Mouse (Mus musculus): ENCODE measurements around the gene Trabd2b. TPM values are rescaled to one million over a fixed set of nuclear protein-coding genes. Genes with fewer than 3 reads are reported as not detected.

Trabd2b gene
- polyA plus RNA-seq, 1 experiment from 2014 or later, result 1.3 TPM

DNA sequence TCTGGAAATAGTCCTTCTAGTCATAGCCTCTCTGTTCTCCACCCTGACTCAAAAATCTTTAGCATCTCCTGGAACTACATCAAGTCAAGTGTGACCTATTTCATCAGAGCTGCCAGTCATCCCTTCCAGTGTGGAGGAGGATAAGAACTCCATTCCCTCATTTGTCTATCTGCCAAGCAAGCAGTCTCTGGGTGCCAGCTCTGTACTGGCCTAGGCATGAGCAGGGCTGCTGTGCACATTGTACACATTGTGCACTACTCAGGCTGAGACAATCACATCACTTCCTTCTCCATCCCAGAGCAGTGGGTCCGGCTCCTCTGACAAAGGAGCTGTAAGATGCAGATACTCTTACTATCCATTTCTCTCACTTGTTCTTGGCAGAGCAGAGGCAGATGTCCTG lies 178.2 kb downstream of the Trabd2b start:
- no peak overlapping the region for H3K9ac ChIP-seq (ENCODE audit: low read depth, low read length)
- H3K4me3 ChIP-seq (ENCODE audit: low read depth, low read length), result no peak overlapping the region
- DNase-seq (ENCODE audit: low spot score), result no peak
- H3K27me3 ChIP-seq (replicated peaks; ENCODE audit: control insufficient read depth, insufficient read depth, low read length), result no peaks in the 10 kb centered on the region
- WGBS, result 76% methylated on average over 1 of the region's 1 CpGs
- no peaks in the 10 kb centered on the region for H3K36me3 ChIP-seq (ENCODE audit: control insufficient read depth, insufficient read depth, low read length)
- no peak overlapping the region for H3K4me2 ChIP-seq
- H3K4me1 ChIP-seq (replicated peaks; ENCODE audit: control insufficient read depth, insufficient read depth, low read length), result no peaks in the 10 kb centered on the region
- H3K9me3 ChIP-seq (ENCODE audit: control insufficient read depth, low read length), result no peaks in the 10 kb centered on the region
- no peak overlapping the region for H3K27ac ChIP-seq (ENCODE audit: low read depth, low read length)
- no peak for ATAC-seq (replicated peaks; ENCODE audit: low FRiP score)

DNA sequence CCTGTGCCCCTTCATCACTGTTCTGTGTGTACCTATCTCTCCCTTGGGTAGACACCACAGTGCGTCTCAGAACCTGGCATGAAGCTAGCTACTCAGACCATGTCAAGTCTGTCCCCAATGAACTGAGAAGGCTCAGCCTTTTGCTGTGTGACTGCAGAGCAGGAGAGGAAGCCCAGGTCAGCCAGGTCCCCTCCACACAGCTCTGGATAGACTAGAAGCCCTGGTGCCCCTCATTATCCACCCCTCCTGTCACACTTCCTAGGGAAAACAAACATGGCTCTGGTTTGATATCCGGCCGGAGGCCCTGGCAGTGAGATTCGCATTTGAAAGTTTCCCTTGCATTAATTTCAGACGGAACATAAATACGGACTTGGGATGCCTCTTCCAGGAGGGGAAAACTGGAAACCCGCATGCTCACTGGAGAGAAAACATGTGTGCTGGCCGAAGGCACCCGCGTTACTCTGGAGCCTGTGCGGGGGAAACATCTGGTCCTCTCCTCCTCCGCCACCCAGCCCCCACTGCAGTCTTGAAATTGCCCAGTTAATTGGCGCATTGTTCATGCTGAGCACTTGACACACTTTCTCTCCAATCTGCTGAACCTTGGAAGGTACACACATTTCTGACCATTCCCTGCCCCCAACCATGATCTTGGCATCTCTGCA lies 187.2 kb downstream of the Trabd2b start:
- Histone ChIP-seq H3K4me1 (replicated peaks; ENCODE audit: control insufficient read depth, insufficient read depth, low read length) (no peaks in the 10 kb centered on the region), H3K4me2 (no peak overlapping the region), H3K27me3 (replicated peaks; ENCODE audit: control insufficient read depth, insufficient read depth, low read length) (no peaks in the 10 kb centered on the region), H3K27ac (ENCODE audit: low read depth, low read length) (no peak overlapping the region), H3K9ac (ENCODE audit: low read depth, low read length) (no peak overlapping the region), H3K4me3 (ENCODE audit: low read depth, low read length) (no peak overlapping the region), H3K36me3 (ENCODE audit: control insufficient read depth, insufficient read depth, low read length) (no peaks in the 10 kb centered on the region), H3K9me3 (ENCODE audit: control insufficient read depth, low read length) (no peaks in the 10 kb centered on the region)
- ATAC-seq (replicated peaks; ENCODE audit: low FRiP score) (no peak), DNase-seq (ENCODE audit: low spot score) (no peak)
- WGBS, result 69% methylated on average over 13 of the region's 13 CpGs

DNA sequence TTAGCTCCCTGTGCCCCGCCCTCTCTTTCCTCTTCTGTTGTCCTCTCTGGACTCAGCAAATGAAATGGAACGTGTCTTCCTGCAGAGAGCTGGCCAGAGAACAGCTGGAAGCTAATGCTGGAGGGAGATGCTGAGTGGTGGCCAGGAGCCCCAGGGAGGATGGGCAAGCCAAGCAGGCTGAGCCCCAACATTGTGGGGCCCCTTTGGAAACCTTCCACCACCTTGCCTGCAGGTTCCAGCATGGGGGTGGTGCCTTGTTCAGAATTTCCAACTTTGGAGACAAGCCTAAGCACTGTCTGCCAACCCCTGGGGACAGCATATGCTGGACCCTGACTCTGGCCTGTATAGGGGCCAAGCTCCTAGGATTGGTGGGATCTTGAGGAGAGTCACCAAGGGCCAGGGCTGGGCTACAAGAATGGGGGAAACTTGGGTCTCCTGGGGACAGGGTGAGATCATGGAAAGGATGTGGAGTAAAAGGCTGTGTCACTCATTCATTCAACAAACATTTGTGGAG lies 188.7 kb downstream of the Trabd2b start:
- 40% methylated on average over 2 of the region's 2 CpGs for WGBS
- ATAC-seq (replicated peaks; ENCODE audit: low FRiP score), result no peak
- H3K4me3 ChIP-seq (ENCODE audit: low read depth, low read length), result no peak overlapping the region
- H3K27ac ChIP-seq (ENCODE audit: low read depth, low read length), result no peak overlapping the region
- no peaks in the 10 kb centered on the region for H3K27me3 ChIP-seq (replicated peaks; ENCODE audit: control insufficient read depth, insufficient read depth, low read length)
- no peak for DNase-seq (ENCODE audit: low spot score)
- H3K9ac ChIP-seq (ENCODE audit: low read depth, low read length), result no peak overlapping the region
- no peaks in the 10 kb centered on the region for H3K36me3 ChIP-seq (ENCODE audit: control insufficient read depth, insufficient read depth, low read length)
- no peaks in the 10 kb centered on the region for H3K4me1 ChIP-seq (replicated peaks; ENCODE audit: control insufficient read depth, insufficient read depth, low read length)
- no peaks in the 10 kb centered on the region for H3K9me3 ChIP-seq (ENCODE audit: control insufficient read depth, low read length)
- no peak overlapping the region for H3K4me2 ChIP-seq

DNA sequence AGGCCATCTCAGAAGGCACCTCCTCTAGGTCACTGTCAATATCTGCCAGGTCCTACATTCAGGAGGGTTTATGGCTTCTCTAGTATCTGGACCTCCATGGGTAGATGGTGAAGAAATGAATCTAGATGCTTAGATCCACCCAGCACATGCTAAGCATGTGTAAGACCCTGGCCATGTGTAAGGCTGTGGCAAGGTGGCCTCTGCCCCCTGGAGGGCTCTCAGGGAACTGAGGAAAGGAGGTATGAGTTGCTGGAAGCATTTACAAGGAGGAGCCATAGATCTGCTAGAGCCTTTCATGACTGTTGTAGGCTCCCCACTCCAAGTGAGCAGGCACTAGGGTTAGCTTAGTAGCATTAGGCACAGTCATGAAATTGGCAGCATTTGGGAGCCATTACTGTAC lies 192.6 kb downstream of the Trabd2b start:
- ATAC-seq (replicated peaks; ENCODE audit: low FRiP score), result no peak
- DNase-seq (ENCODE audit: low spot score), result no peak
- no peak overlapping the region for H3K4me3 ChIP-seq (ENCODE audit: low read depth, low read length)

DNA sequence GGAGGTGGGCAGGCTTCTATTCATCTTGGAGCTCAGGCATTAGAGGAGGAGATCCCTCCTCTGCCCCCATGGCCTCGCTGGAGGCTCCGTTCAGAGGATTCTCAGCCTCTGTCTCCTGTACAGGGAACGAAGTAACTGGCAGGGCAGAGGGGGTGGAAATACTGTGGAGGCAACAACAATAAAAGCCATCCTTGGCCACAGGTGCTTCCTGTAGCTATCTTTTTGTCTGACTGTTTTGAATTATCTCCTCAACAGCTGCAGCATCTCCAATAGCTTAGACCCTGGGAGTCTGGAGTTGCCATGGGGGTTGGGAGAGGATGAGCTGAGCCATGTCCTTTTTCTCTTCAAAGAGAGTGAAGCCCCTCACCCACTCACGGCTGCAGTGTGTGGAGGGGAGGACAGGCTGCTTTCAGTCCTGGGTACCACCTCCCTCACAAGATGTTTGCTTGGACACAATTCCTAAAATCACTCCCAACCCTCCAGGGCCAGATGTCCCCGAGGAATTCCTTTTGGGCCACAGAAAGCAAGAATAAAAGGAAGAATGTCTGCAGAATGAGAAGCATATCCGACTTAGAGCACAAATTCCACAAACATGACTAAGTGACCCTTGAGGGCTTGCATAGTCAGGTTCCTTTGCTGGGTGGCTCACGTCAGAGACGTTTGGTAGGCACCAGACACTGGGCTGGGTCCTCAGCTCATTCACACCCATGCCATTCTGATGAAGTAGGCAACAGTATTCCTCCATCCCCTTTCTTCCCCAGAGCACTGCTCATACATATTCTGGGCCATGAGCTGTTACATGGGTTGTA lies 194.9 kb downstream of the Trabd2b start:
- Histone ChIP-seq H3K27ac (ENCODE audit: low read depth, low read length) (no peak overlapping the region), H3K9ac (ENCODE audit: low read depth, low read length) (no peak overlapping the region), H3K27me3 (replicated peaks; ENCODE audit: control insufficient read depth, insufficient read depth, low read length) (no peaks in the 10 kb centered on the region), H3K9me3 (ENCODE audit: control insufficient read depth, low read length) (no peaks in the 10 kb centered on the region), H3K36me3 (ENCODE audit: control insufficient read depth, insufficient read depth, low read length) (no peaks in the 10 kb centered on the region), H3K4me2 (no peak overlapping the region), H3K4me1 (replicated peaks; ENCODE audit: control insufficient read depth, insufficient read depth, low read length) (no peaks in the 10 kb centered on the region), H3K4me3 (ENCODE audit: low read depth, low read length) (no peak overlapping the region)
- 33% methylated on average over 8 of the region's 8 CpGs for WGBS
- ATAC-seq (replicated peaks; ENCODE audit: low FRiP score) (no peak), DNase-seq (ENCODE audit: low spot score) (no peak)

More for the DNA sequence above, 192.6 kb downstream of the Trabd2b start:
- H3K4me1 ChIP-seq (replicated peaks; ENCODE audit: control insufficient read depth, insufficient read depth, low read length), result no peaks in the 10 kb centered on the region
- no peak overlapping the region for H3K9ac ChIP-seq (ENCODE audit: low read depth, low read length)
- no peaks in the 10 kb centered on the region for H3K36me3 ChIP-seq (ENCODE audit: control insufficient read depth, insufficient read depth, low read length)
- no peak overlapping the region for H3K4me2 ChIP-seq
- H3K27ac ChIP-seq (ENCODE audit: low read depth, low read length), result no peak overlapping the region
- H3K27me3 ChIP-seq (replicated peaks; ENCODE audit: control insufficient read depth, insufficient read depth, low read length), result no peaks in the 10 kb centered on the region
- no peaks in the 10 kb centered on the region for H3K9me3 ChIP-seq (ENCODE audit: control insufficient read depth, low read length)

DNA sequence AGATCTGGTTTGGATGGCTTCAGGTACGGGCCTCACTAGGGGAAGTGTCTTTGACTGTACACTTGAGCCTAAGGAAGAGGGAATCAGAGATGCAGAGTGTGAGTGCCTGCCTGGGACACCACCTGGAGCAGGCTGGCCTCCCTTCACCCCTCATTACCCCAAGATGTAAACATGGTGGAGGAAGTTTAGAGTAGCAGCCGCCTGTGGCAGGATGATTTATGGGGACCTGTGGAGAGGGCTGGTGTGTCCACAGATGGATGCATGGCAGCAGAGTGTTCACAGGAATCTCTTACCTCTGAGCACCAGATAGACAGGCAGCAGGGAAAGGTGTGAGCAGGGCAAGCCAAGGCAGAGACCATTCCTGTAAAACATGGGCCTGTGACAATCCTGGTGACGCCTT lies 199.1 kb downstream of the Trabd2b start:
- ATAC-seq (replicated peaks; ENCODE audit: low FRiP score) (no peak), DNase-seq (ENCODE audit: low spot score) (no peak)
- Histone ChIP-seq H3K4me3 (ENCODE audit: low read depth, low read length) (no peak overlapping the region), H3K9me3 (ENCODE audit: control insufficient read depth, low read length) (no peaks in the 10 kb centered on the region), H3K27ac (ENCODE audit: low read depth, low read length) (no peak overlapping the region), H3K9ac (ENCODE audit: low read depth, low read length) (no peak overlapping the region), H3K4me2 (no peak overlapping the region), H3K36me3 (ENCODE audit: control insufficient read depth, insufficient read depth, low read length) (no peaks in the 10 kb centered on the region), H3K27me3 (replicated peaks; ENCODE audit: control insufficient read depth, insufficient read depth, low read length) (no peaks in the 10 kb centered on the region), H3K4me1 (replicated peaks; ENCODE audit: control insufficient read depth, insufficient read depth, low read length) (no peaks in the 10 kb centered on the region)
- 52% methylated on average over 3 of the region's 3 CpGs for WGBS

DNA sequence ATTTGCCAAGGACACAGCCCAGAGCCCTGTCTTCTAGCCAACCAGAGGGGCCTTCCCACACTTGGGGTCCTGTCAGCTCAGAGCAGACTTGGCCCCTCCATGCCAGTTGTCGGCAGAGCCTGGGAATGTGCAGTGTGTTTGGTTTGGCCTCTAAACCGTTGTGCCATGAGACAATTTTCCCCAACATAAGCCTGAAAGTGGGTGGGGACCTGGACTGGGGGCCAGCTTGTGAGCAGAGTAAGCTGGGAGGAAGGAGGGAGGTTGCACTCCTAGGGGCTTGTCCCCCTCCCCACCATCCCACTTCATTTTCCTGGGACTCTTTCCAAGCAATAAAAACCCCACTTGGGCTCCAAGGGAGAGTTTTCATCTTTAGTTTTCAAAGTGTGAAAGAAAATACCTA lies 201.3 kb downstream of the Trabd2b start:
- no peaks in the 10 kb centered on the region for H3K27me3 ChIP-seq (replicated peaks; ENCODE audit: control insufficient read depth, insufficient read depth, low read length)
- H3K9ac ChIP-seq (ENCODE audit: low read depth, low read length), result no peak overlapping the region
- WGBS, result 59% methylated on average over 2 of the region's 2 CpGs
- no peaks in the 10 kb centered on the region for H3K9me3 ChIP-seq (ENCODE audit: control insufficient read depth, low read length)
- no peak overlapping the region for H3K4me3 ChIP-seq (ENCODE audit: low read depth, low read length)
- H3K4me1 ChIP-seq (replicated peaks; ENCODE audit: control insufficient read depth, insufficient read depth, low read length), result no peaks in the 10 kb centered on the region
- ATAC-seq (replicated peaks; ENCODE audit: low FRiP score) (no peak), DNase-seq (ENCODE audit: low spot score) (no peak)
- no peaks in the 10 kb centered on the region for H3K36me3 ChIP-seq (ENCODE audit: control insufficient read depth, insufficient read depth, low read length)
- H3K4me2 ChIP-seq, result no peak overlapping the region
- no peak overlapping the region for H3K27ac ChIP-seq (ENCODE audit: low read depth, low read length)

DNA sequence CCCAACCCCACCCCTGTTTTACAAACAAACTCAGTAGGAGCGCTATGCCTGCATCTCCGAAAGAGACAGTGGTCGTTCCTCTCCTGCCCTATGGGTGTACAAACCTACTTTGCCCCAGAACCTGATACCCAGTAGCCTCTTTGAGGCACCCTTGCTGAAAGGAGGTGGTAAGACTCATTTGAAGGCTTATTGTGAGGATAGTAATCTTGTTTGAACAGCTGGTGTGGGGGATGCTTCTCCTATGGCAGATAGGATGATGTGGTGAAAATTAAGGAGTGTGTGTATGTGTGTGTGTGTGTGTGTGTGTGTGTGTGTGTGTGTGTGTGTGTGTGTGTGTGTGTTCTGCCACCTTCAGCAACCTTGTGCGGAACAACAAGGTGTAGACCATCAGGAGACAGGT lies 202.8 kb downstream of the Trabd2b start:
- ATAC-seq (replicated peaks; ENCODE audit: low FRiP score) (no peak), DNase-seq (ENCODE audit: low spot score) (no peak)
- Histone ChIP-seq H3K27me3 (replicated peaks; ENCODE audit: control insufficient read depth, insufficient read depth, low read length) (no peaks in the 10 kb centered on the region), H3K9me3 (ENCODE audit: control insufficient read depth, low read length) (no peaks in the 10 kb centered on the region), H3K4me2 (no peak overlapping the region), H3K27ac (ENCODE audit: low read depth, low read length) (no peak overlapping the region), H3K9ac (ENCODE audit: low read depth, low read length) (no peak overlapping the region), H3K36me3 (ENCODE audit: control insufficient read depth, insufficient read depth, low read length) (no peaks in the 10 kb centered on the region), H3K4me3 (ENCODE audit: low read depth, low read length) (no peak overlapping the region), H3K4me1 (replicated peaks; ENCODE audit: control insufficient read depth, insufficient read depth, low read length) (no peaks in the 10 kb centered on the region)
- 72% methylated on average over 4 of the region's 4 CpGs for WGBS
